Mouse (Mus musculus) cerebellum, adult 9-11 months (tissue): ENCODE results near the gene Gm6710.
"Not testable (repeated sequence)": the region's sequence is repeated elsewhere in the genome, so short reads cannot be mapped to it uniquely, and the experiment has no call there.

Experiments used
- DNase-seq: peaks from one replicate; pipeline ENCODE4 v3.0.0; 2022

Gene Gm6710

GRCm38 (mm10) chr2:175869024-175869423 lies at the start of gene Gm6710:
Gm6710 (plus strand) TSS chr2:175869219.
- not testable (repeated sequence) for DNase-seq
